Mouse (Mus musculus) intestine, postnatal 0 days (tissue): ENCODE data around the gene Fgfr2. TPM values are rescaled to one million over a fixed set of nuclear protein-coding genes. Genes with fewer than 3 reads are reported as not detected.

Experiments
- ATAC-seq: fragments of 200-750 bp; cut with Nextera tagmentation; 2 replicates; pipeline ENCODE4 v1.8.0; 2017; ENCODE audit warnings: mild to moderate bottlenecking, moderate TSS enrichment, moderate library complexity
- H3K27ac ChIP-seq: fragments of 300-500 bp; sonication (generic); 2 replicates; pipeline ENCODE4 v1.5.1; 2014; ENCODE audit warnings: mild to moderate bottlenecking, low read depth, low read length, moderate library complexity
- H3K27me3 ChIP-seq: fragments of 300-500 bp; sonication (generic); replicated peaks from 2 replicates; pipeline ENCODE4 v1.6.1; 2014; ENCODE audit warnings: low read length, mixed read lengths; ENCODE audit not compliant: control insufficient read depth, insufficient read depth
- H3K36me3 ChIP-seq: fragments of 300-500 bp; sonication (generic); 2 replicates; pipeline ENCODE4 v1.6.1; 2014; ENCODE audit warnings: mild to moderate bottlenecking, moderate library complexity; ENCODE audit not compliant: control insufficient read depth, insufficient read depth
- H3K4me1 ChIP-seq: fragments of 300-500 bp; sonication (generic); replicated peaks from 2 replicates; pipeline ENCODE4 v1.6.1; 2014; ENCODE audit warnings: antibody characterized with exemption, low read length, mixed read lengths; ENCODE audit not compliant: control insufficient read depth, insufficient read depth
- H3K4me2 ChIP-seq: fragments of 300-500 bp; sonication (generic); replicated peaks from 2 replicates; pipeline ENCODE4 v1.6.1; 2014; ENCODE audit warnings: low read depth, mild to moderate bottlenecking, moderate library complexity
- H3K4me3 ChIP-seq: fragments of 300-500 bp; sonication (generic); 2 replicates; pipeline ENCODE4 v1.5.1; 2014; ENCODE audit warnings: low read depth, low read length
- H3K9ac ChIP-seq: fragments of 300-500 bp; sonication (generic); 2 replicates; pipeline ENCODE4 v1.6.1; 2014; ENCODE audit warnings: mild to moderate bottlenecking, low read depth, low read length
- H3K9me3 ChIP-seq: fragments of 300-500 bp; sonication (generic); 2 replicates; pipeline ENCODE4 v1.6.1; 2016; ENCODE audit warnings: mixed run types; ENCODE audit not compliant: control insufficient read depth
- CTCF ChIP-seq: sonication (generic); IDR thresholded peaks from 2 replicates; pipeline ENCODE4 v1.5.1; 2016; ENCODE audit warnings: low read depth, mild to moderate bottlenecking, control low read depth, antibody characterized with exemption, moderate library complexity
- WGBS: fragments of 180-500 bp; shearing (Covaris S2); extraction: QIAGEN DNeasy Blood & Tissue Kit; methylation state at CpG from one replicate; pipeline ENCODE4 v1.1.7; 2014; 5-methylcytosine and 5-hydroxymethylcytosine counted together
- polyA plus RNA-seq: library from polyadenylated mRNA; unstranded; fragments of >200 nt; fragmentation: Nextera tagmentation; extraction: Ambion mirVana; gene quantifications from 2 replicates; pipeline ENCODE4 v1.2.1, GENCODE M21; 2015

Gene Fgfr2
- polyA plus RNA-seq, 1 experiment from 2014 or later: 29.5 TPM

- Histone ChIP-seq H3K4me3 (no peak overlapping the region), H3K27me3 (no peaks in the 10 kb centered on the region), H3K4me2 (no peak overlapping the region), H3K27ac (no peak overlapping the region; the same call in 1 of the 2 replicates), H3K9ac (no peak overlapping the region), H3K36me3 (peaks cover 25% of the 10 kb centered on the region), H3K9me3 (no peaks in the 10 kb centered on the region), H3K4me1 (0 out of 2 replicates have a peak, but pooled peaks cover 5% of the 10 kb centered on the region)
- peak; percentile 64 for TF ChIP-seq CTCF
- WGBS: 70% methylated on average over 3 of the region's 3 CpGs
- no peak for ATAC-seq
These were observed 2944.2 kb downstream of the Fgfr2 start for GRCm38 (mm10) chr7:130178991-130179390.

- Histone ChIP-seq H3K4me2 (no peak overlapping the region), H3K9ac (no peak overlapping the region), H3K36me3 (peaks cover 28% of the 10 kb centered on the region), H3K4me1 (0 out of 2 replicates have a peak, but pooled peaks cover 5% of the 10 kb centered on the region), H3K27me3 (no peaks in the 10 kb centered on the region), H3K9me3 (no peaks in the 10 kb centered on the region), H3K27ac (no peak overlapping the region), H3K4me3 (no peak overlapping the region)
- WGBS: 70% methylated on average over 5 of the region's 5 CpGs
- TF ChIP-seq CTCF: no peak
- ATAC-seq: no peak
These were observed 2946.1 kb downstream of the Fgfr2 start for GRCm38 (mm10) chr7:130177009-130177408.

- H3K36me3 ChIP-seq: peaks cover 38% of the 10 kb centered on the region
- WGBS: 61% methylated on average over 7 of the region's 7 CpGs
- no peak for ATAC-seq
- H3K27me3 ChIP-seq: no peaks in the 10 kb centered on the region
- H3K9ac ChIP-seq: no peak overlapping the region
- H3K4me3 ChIP-seq: no peak overlapping the region
- H3K9me3 ChIP-seq: no peaks in the 10 kb centered on the region
- H3K4me1 ChIP-seq: 0 out of 2 replicates have a peak, but pooled peaks cover 5% of the 10 kb centered on the region
- H3K4me2 ChIP-seq: no peak overlapping the region
- peak; percentile 41 for TF ChIP-seq CTCF
- no peak overlapping the region for H3K27ac ChIP-seq
These were observed 2948.6 kb downstream of the Fgfr2 start for GRCm38 (mm10) chr7:130174525-130174924.

- ATAC-seq: no peak
These were observed 2949.2 kb downstream of the Fgfr2 start for GRCm38 (mm10) chr7:130173914-130174313.

GRCm38 (mm10) chr7:130170144-130170543 is 2953.0 kb downstream of the Fgfr2 start:
- WGBS: 69% methylated on average over 8 of the region's 8 CpGs
- Histone ChIP-seq H3K4me3 (no peak overlapping the region), H3K27me3 (no peaks in the 10 kb centered on the region), H3K9me3 (no peaks in the 10 kb centered on the region), H3K4me2 (no peak overlapping the region), H3K27ac (no peak overlapping the region), H3K36me3 (peaks cover 40% of the 10 kb centered on the region), H3K4me1 (peaks cover 7% of the 10 kb centered on the region; the same call in 1 of the 2 replicates), H3K9ac (no peak overlapping the region)
- TF ChIP-seq CTCF: no peak
- no peak for ATAC-seq

More at GRCm38 (mm10) chr7:130173914-130174313, 2949.2 kb downstream of the Fgfr2 start:
- WGBS: 54% methylated on average over 5 of the region's 5 CpGs
- Histone ChIP-seq H3K27ac (no peak overlapping the region), H3K4me1 (0 out of 2 replicates have a peak, but pooled peaks cover 5% of the 10 kb centered on the region), H3K27me3 (no peaks in the 10 kb centered on the region), H3K36me3 (peaks cover 40% of the 10 kb centered on the region), H3K9ac (no peak overlapping the region), H3K4me2 (no peak overlapping the region), H3K4me3 (no peak overlapping the region), H3K9me3 (no peaks in the 10 kb centered on the region)
- TF ChIP-seq CTCF: no peak

GRCm38 (mm10) chr7:130168296-130168695 is 2954.9 kb downstream of the Fgfr2 start:
- no peak for TF ChIP-seq CTCF
- no peak overlapping the region for H3K4me3 ChIP-seq
- 67% methylated on average over 12 of the region's 12 CpGs for WGBS
- H3K4me2 ChIP-seq: no peak overlapping the region
- peaks cover 40% of the 10 kb centered on the region for H3K36me3 ChIP-seq
- H3K9ac ChIP-seq: no peak overlapping the region
- H3K27me3 ChIP-seq: no peaks in the 10 kb centered on the region
- H3K27ac ChIP-seq: no peak overlapping the region
- ATAC-seq: no peak
- H3K9me3 ChIP-seq: no peaks in the 10 kb centered on the region
- peaks cover 3% of the 10 kb centered on the region; the same call in 1 of the 2 replicates for H3K4me1 ChIP-seq
